Mouse (Mus musculus) heart, postnatal 25 days (tissue): ENCODE data around the gene Gm10282. TPM values are rescaled to one million over a fixed set of nuclear protein-coding genes. Genes with fewer than 3 reads are reported as not detected.

Source experiments
- DNase-seq: peaks from one replicate; pipeline ENCODE4 v3.0.0; 2022; ENCODE audit warnings: low spot score
- intact Hi-C: fragments of 180-260 bp; cut with DNase I; formaldehyde crosslinking; loops from one replicate; pipeline ENCODE4 v1.15.1; 2025
- total RNA-seq, 2 experiments: library from RNA; stranded (reverse); gene quantifications; 2 replicates each; pipeline ENCODE4 v1.2.3; 2021

The Gm10282 gene
- total RNA-seq, 2 experiments from 2014 or later: 7.6 to 10.1 TPM

GRCm38 (mm10) chr8:72324708-72325107, 19.6 kb upstream of the Gm10282 start:
- intact Hi-C loops: loop anchor here (2.0 to 5.0 kb wide), 2 partner anchors 40 to 57 kb away; no protein-coding TSS in a partner anchor
- DNase-seq: peak; percentile 27

GRCm38 (mm10) chr8:72324036-72324706, 19.1 kb upstream of the Gm10282 start:
- intact Hi-C loops: loop anchor here (2.0 to 5.0 kb wide), 2 partner anchors 41 to 57 kb away; no protein-coding TSS in a partner anchor
- DNase-seq: no peak

GRCm38 (mm10) chr8:72323131-72323725, 18.2 kb upstream of the Gm10282 start:
- peak; percentile 19 for DNase-seq
- intact Hi-C loops: loop anchor here (5.0 kb wide), 1 partner anchor 56 kb away; no protein-coding TSS in a partner anchor

GRCm38 (mm10) chr8:72322471-72322889, 17.4 kb upstream of the Gm10282 start:
- intact Hi-C loops: loop anchor here (5.0 kb wide), 1 partner anchor 55 kb away; no protein-coding TSS in a partner anchor
- peak; percentile 49 for DNase-seq

- intact Hi-C loops: loop anchor here (2.0 to 5.0 kb wide), 2 partner anchors 25 to 55 kb away; no protein-coding TSS in a partner anchor
- no peak for DNase-seq
Measured at GRCm38 (mm10) chr8:72321635-72322441, 16.8 kb upstream of the Gm10282 start.

GRCm38 (mm10) chr8:72320803-72321583, 15.9 kb upstream of the Gm10282 start:
- intact Hi-C loops: loop anchor here (2.0 to 5.0 kb wide), 2 partner anchors 24 to 54 kb away; no protein-coding TSS in a partner anchor
- no peak for DNase-seq

GRCm38 (mm10) chr8:72319921-72320802, 15.1 kb upstream of the Gm10282 start:
- intact Hi-C loops: loop anchor here (2.0 to 5.0 kb wide), 2 partner anchors 23 to 53 kb away; no protein-coding TSS in a partner anchor
- DNase-seq: peak; percentile 26

GRCm38 (mm10) chr8:72319397-72319796, 14.3 kb upstream of the Gm10282 start:
- intact Hi-C loops: no loop called here
- no peak for DNase-seq

GRCm38 (mm10) chr8:72318801-72319322, 13.8 kb upstream of the Gm10282 start, which contains the start of gene Klf2:
Gene Klf2 (plus strand): TSS chr8:72319033.
- peak; percentile 99 for DNase-seq
- intact Hi-C loops: no loop called here

GRCm38 (mm10) chr8:72317741-72318301, 12.8 kb upstream of the Gm10282 start:
- intact Hi-C loops: no loop called here
- no peak for DNase-seq

GRCm38 (mm10) chr8:72316053-72316695, 11.1 kb upstream of the Gm10282 start:
- intact Hi-C loops: no loop called here
- DNase-seq: no peak

- intact Hi-C loops: no loop called here
- no peak for DNase-seq
Measured at GRCm38 (mm10) chr8:72312926-72313518, 8.0 kb upstream of the Gm10282 start.

- intact Hi-C loops: no loop called here
- peak; percentile 76 for DNase-seq
Measured at GRCm38 (mm10) chr8:72310849-72311506, 5.9 kb upstream of the Gm10282 start.

- intact Hi-C loops: no loop called here
- DNase-seq: peak; percentile 56
Measured at GRCm38 (mm10) chr8:72308276-72308675, 3.2 kb upstream of the Gm10282 start.

GRCm38 (mm10) chr8:72306913-72307312, 1.9 kb upstream of the Gm10282 start:
- intact Hi-C loops: no loop called here
- no peak for DNase-seq

- peak; percentile 82 for DNase-seq
- intact Hi-C loops: loop anchor here (2.0 kb wide), 1 partner anchor 35 kb away; no protein-coding TSS in a partner anchor
Measured at GRCm38 (mm10) chr8:72303633-72304032, 1.4 kb downstream of the Gm10282 start.
